Mouse (Mus musculus): ENCODE measurements around the gene Pdk2. TPM values are rescaled to one million over a fixed set of nuclear protein-coding genes. Genes with fewer than 3 reads are reported as not detected.
A peak's percentile ranks its signal among the peaks of the same experiment; 100 is the strongest.

The Pdk2 gene
- polyA plus RNA-seq (2015; fragmentation: Nextera tagmentation; extraction: Ambion mirVana): 33.7 and 41.8 TPM in 2 replicates

GRCm38 (mm10) chr11:95041139-95041609 lies at the start of gene Pdk2:
TSS of gene Pdk2 (minus strand) at chr11:95041354.
- Histone ChIP-seq H3K4me2 (replicated peaks) (peak within 1 kb of the TSS; percentile 86), H3K27me3 (no peaks in the 10 kb centered on the region), H3K9ac (peak within 1 kb of the TSS; percentile 86), H3K27ac (replicated peaks) (peak within 1 kb of the TSS; percentile 79), H3K4me3 (replicated peaks) (peak within 1 kb of the TSS; percentile 79), H3K4me1 (peaks cover 20% of the 10 kb centered on the region), H3K9me3 (replicated peaks) (no peaks in the 10 kb centered on the region), H3K36me3 (0 out of 2 replicates have a peak, but pooled peaks cover 13% of the 10 kb centered on the region)
- ATAC-seq (ENCODE audit: insufficient number of reproducible peaks, low FRiP score, low TSS enrichment, low read depth): peak; percentile 96
- WGBS: under 1% methylated on average over 41 of the region's 41 CpGs

- Histone ChIP-seq H3K27me3 (no peaks in the 10 kb centered on the region), H3K4me3 (replicated peaks) (no peak overlapping the region), H3K9me3 (replicated peaks) (no peaks in the 10 kb centered on the region), H3K9ac (no peak overlapping the region), H3K4me1 (peaks cover 19% of the 10 kb centered on the region), H3K36me3 (no peaks in the 10 kb centered on the region), H3K27ac (replicated peaks) (no peak overlapping the region), H3K4me2 (replicated peaks) (no peak overlapping the region)
- WGBS: 67% methylated on average over 16 of the region's 16 CpGs
- no peak for ATAC-seq (ENCODE audit: insufficient number of reproducible peaks, low FRiP score, low TSS enrichment, low read depth)
These were observed 48.0 kb upstream of the Pdk2 start for GRCm38 (mm10) chr11:95088857-95089779.

DNA sequence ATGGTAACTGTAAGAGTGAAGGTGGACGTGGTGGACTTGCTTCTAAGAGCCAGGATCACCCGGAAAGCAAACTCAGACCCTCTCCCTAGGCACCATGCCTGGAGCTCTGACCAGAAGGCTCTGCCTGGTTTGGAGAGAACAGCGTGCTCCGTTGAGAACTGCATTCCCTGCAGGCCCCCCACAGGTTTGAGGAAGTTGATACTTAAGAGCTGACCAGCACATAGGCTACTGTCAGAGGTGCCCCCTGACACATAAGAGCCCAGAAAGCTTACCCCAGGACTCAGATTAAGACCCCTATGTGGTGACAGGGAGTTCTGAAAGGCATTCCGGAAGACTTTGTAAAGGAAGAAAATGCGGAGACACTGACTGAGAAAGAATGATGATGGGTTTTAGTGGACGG lies 47.1 kb upstream of the Pdk2 start:
- Histone ChIP-seq H3K27ac (replicated peaks) (no peak overlapping the region), H3K36me3 (no peaks in the 10 kb centered on the region), H3K9ac (no peak overlapping the region), H3K27me3 (no peaks in the 10 kb centered on the region), H3K4me1 (peaks cover 19% of the 10 kb centered on the region), H3K9me3 (replicated peaks) (no peaks in the 10 kb centered on the region), H3K4me3 (replicated peaks) (no peak overlapping the region), H3K4me2 (replicated peaks) (no peak overlapping the region)
- 58% methylated on average over 7 of the region's 7 CpGs for WGBS
- no peak for ATAC-seq (ENCODE audit: insufficient number of reproducible peaks, low FRiP score, low TSS enrichment, low read depth)

GRCm38 (mm10) chr11:95087301-95088228 lies 46.4 kb upstream of the Pdk2 start:
- H3K9me3 ChIP-seq (replicated peaks): no peaks in the 10 kb centered on the region
- no peak overlapping the region for H3K9ac ChIP-seq
- H3K27ac ChIP-seq (replicated peaks): no peak overlapping the region
- peaks cover 19% of the 10 kb centered on the region for H3K4me1 ChIP-seq
- no peak overlapping the region for H3K4me2 ChIP-seq (replicated peaks)
- no peak for ATAC-seq (ENCODE audit: insufficient number of reproducible peaks, low FRiP score, low TSS enrichment, low read depth)
- no peaks in the 10 kb centered on the region for H3K36me3 ChIP-seq
- 60% methylated on average over 17 of the region's 17 CpGs for WGBS
- no peaks in the 10 kb centered on the region for H3K27me3 ChIP-seq
- H3K4me3 ChIP-seq (replicated peaks): no peak overlapping the region

- Histone ChIP-seq H3K9me3 (replicated peaks) (no peaks in the 10 kb centered on the region), H3K27ac (replicated peaks) (no peak overlapping the region), H3K4me1 (peaks cover 19% of the 10 kb centered on the region), H3K36me3 (no peaks in the 10 kb centered on the region), H3K9ac (no peak overlapping the region), H3K4me2 (replicated peaks) (no peak overlapping the region), H3K4me3 (replicated peaks) (no peak overlapping the region), H3K27me3 (no peaks in the 10 kb centered on the region)
- 48% methylated on average over 5 of the region's 5 CpGs for WGBS
- no peak for ATAC-seq (ENCODE audit: insufficient number of reproducible peaks, low FRiP score, low TSS enrichment, low read depth)
These were observed 45.1 kb upstream of the Pdk2 start for GRCm38 (mm10) chr11:95086229-95086628.

GRCm38 (mm10) chr11:95085710-95086109 lies 44.6 kb upstream of the Pdk2 start:
- H3K9me3 ChIP-seq (replicated peaks): no peaks in the 10 kb centered on the region
- H3K27me3 ChIP-seq: no peaks in the 10 kb centered on the region
- H3K4me3 ChIP-seq (replicated peaks): no peak overlapping the region
- H3K4me1 ChIP-seq: peaks cover 19% of the 10 kb centered on the region
- no peak overlapping the region for H3K9ac ChIP-seq
- ATAC-seq (ENCODE audit: insufficient number of reproducible peaks, low FRiP score, low TSS enrichment, low read depth): no peak
- no peaks in the 10 kb centered on the region for H3K36me3 ChIP-seq
- H3K27ac ChIP-seq (replicated peaks): no peak overlapping the region
- WGBS: 11% methylated on average over 5 of the region's 5 CpGs
- H3K4me2 ChIP-seq (replicated peaks): no peak overlapping the region

GRCm38 (mm10) chr11:95084811-95085382 lies 43.7 kb upstream of the Pdk2 start:
- no peak for ATAC-seq (ENCODE audit: insufficient number of reproducible peaks, low FRiP score, low TSS enrichment, low read depth)
- Histone ChIP-seq H3K36me3 (no peaks in the 10 kb centered on the region), H3K4me2 (replicated peaks) (no peak overlapping the region), H3K27ac (replicated peaks) (no peak overlapping the region), H3K9ac (no peak overlapping the region), H3K9me3 (replicated peaks) (no peaks in the 10 kb centered on the region), H3K4me1 (peaks cover 19% of the 10 kb centered on the region), H3K27me3 (no peaks in the 10 kb centered on the region), H3K4me3 (replicated peaks) (no peak overlapping the region)
- 43% methylated on average over 5 of the region's 5 CpGs for WGBS

- H3K27me3 ChIP-seq: no peaks in the 10 kb centered on the region
- H3K4me3 ChIP-seq (replicated peaks): no peak overlapping the region
These were observed 43.0 kb upstream of the Pdk2 start for GRCm38 (mm10) chr11:95084175-95084574.

DNA sequence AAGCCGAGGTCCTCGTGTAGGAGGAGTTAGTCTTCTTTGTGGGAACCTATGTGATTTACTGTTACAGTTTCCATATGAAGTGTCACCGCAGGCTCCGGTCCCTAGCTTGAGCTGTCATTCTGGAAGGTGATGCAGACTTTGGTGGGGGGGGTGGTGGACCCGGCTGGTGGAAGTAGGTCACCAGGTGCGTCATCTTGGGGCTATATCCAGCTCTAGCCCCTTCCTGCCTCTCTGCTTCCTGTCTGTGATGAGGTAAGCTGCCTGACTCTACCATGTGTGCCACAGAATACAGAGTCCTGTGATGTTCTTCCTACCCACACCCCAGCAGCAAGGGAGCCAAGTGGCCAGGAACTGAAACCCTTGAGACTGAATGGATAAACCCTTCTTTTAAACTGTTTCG lies 41.7 kb upstream of the Pdk2 start:
- WGBS: 90% methylated on average over 7 of the region's 7 CpGs
- H3K4me3 ChIP-seq (replicated peaks): no peak overlapping the region
- ATAC-seq (ENCODE audit: insufficient number of reproducible peaks, low FRiP score, low TSS enrichment, low read depth): no peak

More at GRCm38 (mm10) chr11:95084175-95084574, 43.0 kb upstream of the Pdk2 start:
- Histone ChIP-seq H3K9me3 (replicated peaks) (no peaks in the 10 kb centered on the region), H3K4me2 (replicated peaks) (no peak overlapping the region), H3K27ac (replicated peaks) (no peak overlapping the region), H3K36me3 (no peaks in the 10 kb centered on the region), H3K4me1 (peaks cover 19% of the 10 kb centered on the region), H3K9ac (no peak overlapping the region)
- ATAC-seq (ENCODE audit: insufficient number of reproducible peaks, low FRiP score, low TSS enrichment, low read depth): no peak
- 34% methylated on average over 4 of the region's 4 CpGs for WGBS

GRCm38 (mm10) chr11:95080783-95081182 lies 39.6 kb upstream of the Pdk2 start:
- WGBS: 78% methylated on average over 6 of the region's 6 CpGs
- Histone ChIP-seq H3K27ac (replicated peaks) (no peak overlapping the region), H3K4me1 (peaks cover 25% of the 10 kb centered on the region), H3K9ac (no peak overlapping the region), H3K4me2 (replicated peaks) (no peak overlapping the region), H3K36me3 (no peaks in the 10 kb centered on the region), H3K4me3 (replicated peaks) (no peak overlapping the region), H3K9me3 (replicated peaks) (no peaks in the 10 kb centered on the region), H3K27me3 (peaks cover 20% of the 10 kb centered on the region)
- no peak for ATAC-seq (ENCODE audit: insufficient number of reproducible peaks, low FRiP score, low TSS enrichment, low read depth)

More for the DNA sequence above, 41.7 kb upstream of the Pdk2 start:
- H3K9ac ChIP-seq: no peak overlapping the region
- H3K4me1 ChIP-seq: peaks cover 18% of the 10 kb centered on the region
- no peaks in the 10 kb centered on the region for H3K36me3 ChIP-seq
- H3K4me2 ChIP-seq (replicated peaks): no peak overlapping the region
- H3K27me3 ChIP-seq: 0 out of 2 replicates have a peak, but pooled peaks cover 6% of the 10 kb centered on the region
- no peak overlapping the region for H3K27ac ChIP-seq (replicated peaks)
- H3K9me3 ChIP-seq (replicated peaks): no peaks in the 10 kb centered on the region
